Mouse (Mus musculus) midbrain, postnatal 0 days (tissue): Measurements from ENCODE around the gene Gm6583. TPM values are rescaled to one million over a fixed set of nuclear protein-coding genes. Genes with fewer than 3 reads are reported as not detected.

Experiments
- ATAC-seq: fragments of 200-750 bp; cut with Nextera tagmentation; 2 replicates; pipeline ENCODE4 v1.8.0; 2017; ENCODE audit warnings: moderate number of reproducible peaks, mild to moderate bottlenecking, moderate TSS enrichment, moderate library complexity; ENCODE audit not compliant: low FRiP score
- DNase-seq: peaks from one replicate; pipeline ENCODE4 v3.0.0-alpha.2; 2015; ENCODE audit warnings: low spot score
- H3K27ac ChIP-seq: fragments of 300-500 bp; sonication (generic); 2 replicates; pipeline ENCODE4 v1.5.1; 2014; ENCODE audit warnings: low read depth, mild to moderate bottlenecking, low read length, mixed read lengths
- H3K27me3 ChIP-seq: fragments of 300-500 bp; sonication (generic); 2 replicates; pipeline ENCODE4 v1.6.1; 2014; ENCODE audit warnings: low read length, control low read depth, mixed read lengths; ENCODE audit not compliant: insufficient read depth
- H3K36me3 ChIP-seq: fragments of 300-500 bp; sonication (generic); 2 replicates; pipeline ENCODE4 v1.6.1; 2014; ENCODE audit warnings: low read length, control low read depth, mixed read lengths; ENCODE audit not compliant: insufficient read depth
- H3K4me1 ChIP-seq: fragments of 300-500 bp; sonication (generic); 2 replicates; pipeline ENCODE4 v1.6.1; 2014; ENCODE audit warnings: mild to moderate bottlenecking, control low read depth, antibody characterized with exemption, low read length, mixed read lengths; ENCODE audit not compliant: insufficient read depth
- H3K4me2 ChIP-seq: fragments of 300-500 bp; sonication (generic); 2 replicates; pipeline ENCODE4 v1.6.1; 2014; ENCODE audit warnings: low read depth, mild to moderate bottlenecking, low read length, mixed read lengths; ENCODE audit not compliant: poor library complexity, severe bottlenecking
- H3K4me3 ChIP-seq: fragments of 300-500 bp; sonication (generic); 2 replicates; pipeline ENCODE4 v1.5.1; 2014; ENCODE audit warnings: low read depth, mild to moderate bottlenecking, low read length, moderate library complexity
- H3K9ac ChIP-seq: fragments of 300-500 bp; sonication (generic); replicated peaks from 2 replicates; pipeline ENCODE4 v1.6.1; 2014; ENCODE audit warnings: mild to moderate bottlenecking, low read length, moderate library complexity, mixed read lengths; ENCODE audit not compliant: poor library complexity, severe bottlenecking
- H3K9me3 ChIP-seq: fragments of 300-500 bp; sonication (generic); 2 replicates; pipeline ENCODE4 v1.6.1; 2016; ENCODE audit warnings: low read length, control low read depth
- CTCF ChIP-seq: IDR thresholded peaks from 2 replicates; pipeline ENCODE4 v1.5.1; 2016; ENCODE audit warnings: antibody characterized with exemption, mild to moderate bottlenecking
- WGBS: fragments of 180-500 bp; shearing (Covaris S2); extraction: QIAGEN DNeasy Blood & Tissue Kit; methylation state at CpG from one replicate; pipeline ENCODE4 v1.1.7; 2014; 5-methylcytosine and 5-hydroxymethylcytosine counted together
- polyA plus RNA-seq: library from polyadenylated mRNA; unstranded; fragments of >200 nt; fragmentation: Nextera tagmentation; extraction: Ambion mirVana; gene quantifications from 2 replicates; pipeline ENCODE4 v1.2.1, GENCODE M21; 2015
- total RNA-seq: library from RNA; depleted of rRNA; stranded (reverse); fragments of >200 nt; gene quantifications from 2 replicates; pipeline ENCODE4 v1.2.3, GENCODE M21; 2014; rRNA removed

Gm6583 gene
- total and polyA plus RNA-seq, 2 experiments from 2014 or later: not detected

- ATAC-seq (no peak; the same call in 1 of the 2 replicates), DNase-seq (no peak)
- TF ChIP-seq CTCF: no peak
- peaks cover 31% of the 10 kb centered on the region for H3K36me3 ChIP-seq
- H3K9me3 ChIP-seq: no peaks in the 10 kb centered on the region
- H3K27ac ChIP-seq: no peak overlapping the region
- no peaks in the 10 kb centered on the region for H3K27me3 ChIP-seq
- no peak overlapping the region for H3K9ac ChIP-seq
- no peak overlapping the region for H3K4me2 ChIP-seq
- 55% methylated on average over 5 of the region's 5 CpGs for WGBS
- H3K4me3 ChIP-seq: no peak overlapping the region
- no peaks in the 10 kb centered on the region for H3K4me1 ChIP-seq
These were observed 50.0 kb downstream of the Gm6583 start for GRCm38 (mm10) chr5:112305842-112306241.

Other genes starting within 250 kb of the Gm6583 start
- 1.6 and 2.4 TPM in 2 replicates for gene Cryba4, start 103.5 kb downstream of the Gm6583 start, total RNA-seq
- gene Cryba4, start 103.5 kb downstream of the Gm6583 start, polyA plus RNA-seq: 2.5 and 2.9 TPM in 2 replicates
- gene Crybb1, start 100.2 kb downstream of the Gm6583 start, total RNA-seq: 7.2 and 11.5 TPM in 2 replicates
- gene Crybb1, start 100.2 kb downstream of the Gm6583 start, polyA plus RNA-seq: 13.1 and 13.2 TPM in 2 replicates
- gene Tpst2, start 79.3 kb downstream of the Gm6583 start, total RNA-seq: 37.3 and 41.1 TPM in 2 replicates
- gene Tpst2, start 79.3 kb downstream of the Gm6583 start, polyA plus RNA-seq: 37.1 and 37.8 TPM in 2 replicates
- 19.8 and 20.8 TPM in 2 replicates for gene Tfip11, start 29.7 kb downstream of the Gm6583 start, total RNA-seq
- gene Tfip11, start 29.7 kb downstream of the Gm6583 start, polyA plus RNA-seq: 27.4 and 29.0 TPM in 2 replicates
- gene Srrd, start 13.0 kb downstream of the Gm6583 start, total RNA-seq: 60.5 and 69.6 TPM in 2 replicates
- gene Srrd, start 13.0 kb downstream of the Gm6583 start, polyA plus RNA-seq: 49.0 and 59.3 TPM in 2 replicates
- 34.9 and 41.1 TPM in 2 replicates for gene Hps4, start 12.9 kb downstream of the Gm6583 start, total RNA-seq
- 36.1 and 36.4 TPM in 2 replicates for gene Hps4, start 12.9 kb downstream of the Gm6583 start, polyA plus RNA-seq
- gene Asphd2, start 38.8 kb upstream of the Gm6583 start, total RNA-seq: 167 and 192 TPM in 2 replicates
- gene Asphd2, start 38.8 kb upstream of the Gm6583 start, polyA plus RNA-seq: 153 and 162 TPM in 2 replicates
- not detected in 2 replicates for gene Gm6588, start 93.4 kb upstream of the Gm6583 start, total RNA-seq
- 0.29 and 0.39 TPM in 2 replicates for gene Gm6588, start 93.4 kb upstream of the Gm6583 start, polyA plus RNA-seq
- gene Sez6l, start 221.2 kb upstream of the Gm6583 start, total RNA-seq: 101 and 115 TPM in 2 replicates
- gene Sez6l, start 221.2 kb upstream of the Gm6583 start, polyA plus RNA-seq: 60.7 and 65.7 TPM in 2 replicates